Mouse (Mus musculus) hindbrain, embryonic 11.5 days (tissue): ENCODE results near the gene Agbl4. TPM values are rescaled to one million over a fixed set of nuclear protein-coding genes. Genes with fewer than 3 reads are reported as not detected.

ENCODE experiments used
- ATAC-seq: fragments of 200-750 bp; cut with Nextera tagmentation; 2 replicates; pipeline ENCODE4 v1.8.0; 2017; ENCODE audit warnings: mild to moderate bottlenecking, moderate TSS enrichment, moderate library complexity; ENCODE audit not compliant: low FRiP score
- DNase-seq: peaks from one replicate; pipeline ENCODE4 v3.0.0-alpha.2; 2015; ENCODE audit warnings: low spot score
- H3K27ac ChIP-seq: fragments of 300-500 bp; sonication (generic); 2 replicates; pipeline ENCODE4 v1.5.1; 2014; ENCODE audit warnings: mild to moderate bottlenecking, low read depth, low read length
- H3K27me3 ChIP-seq: fragments of 300-500 bp; sonication (generic); 2 replicates; pipeline ENCODE4 v1.6.1; 2014; ENCODE audit warnings: mild to moderate bottlenecking, low read length, moderate library complexity, mixed read lengths; ENCODE audit not compliant: control insufficient read depth, insufficient read depth
- H3K36me3 ChIP-seq: fragments of 300-500 bp; sonication (generic); 2 replicates; pipeline ENCODE4 v1.6.1; 2014; ENCODE audit warnings: mild to moderate bottlenecking, low read length, moderate library complexity, mixed read lengths; ENCODE audit not compliant: control insufficient read depth, insufficient read depth
- H3K4me1 ChIP-seq: fragments of 300-500 bp; sonication (generic); replicated peaks from 2 replicates; pipeline ENCODE4 v1.6.1; 2014; ENCODE audit warnings: low read length, mixed read lengths; ENCODE audit not compliant: control insufficient read depth, insufficient read depth
- H3K4me2 ChIP-seq: fragments of 300-500 bp; sonication (generic); replicated peaks from 2 replicates; pipeline ENCODE4 v1.6.1; 2014; ENCODE audit warnings: mild to moderate bottlenecking, low read depth, low read length
- H3K4me3 ChIP-seq: fragments of 300-500 bp; sonication (generic); 2 replicates; pipeline ENCODE4 v1.5.1; 2014; ENCODE audit warnings: low read depth, low read length
- H3K9ac ChIP-seq: fragments of 300-500 bp; sonication (generic); 2 replicates; pipeline ENCODE4 v1.6.1; 2014; ENCODE audit warnings: low read depth, low read length
- H3K9me3 ChIP-seq: fragments of 300-500 bp; sonication (generic); 2 replicates; pipeline ENCODE4 v1.6.1; 2016; ENCODE audit warnings: low read length; ENCODE audit not compliant: control insufficient read depth
- WGBS: fragments of 180-500 bp; shearing (Covaris S2); extraction: QIAGEN DNeasy Blood & Tissue Kit; methylation state at CpG from one replicate; pipeline ENCODE4 v1.1.7; 2014; 5-methylcytosine and 5-hydroxymethylcytosine counted together
- polyA plus RNA-seq: library from polyadenylated mRNA; unstranded; fragments of >200 nt; fragmentation: Nextera tagmentation; extraction: Ambion mirVana; gene quantifications from 2 replicates; pipeline ENCODE4 v1.2.1, GENCODE M21; 2014

Agbl4 gene
- polyA plus RNA-seq, 1 experiment from 2014 or later = 1.1 TPM

DNA sequence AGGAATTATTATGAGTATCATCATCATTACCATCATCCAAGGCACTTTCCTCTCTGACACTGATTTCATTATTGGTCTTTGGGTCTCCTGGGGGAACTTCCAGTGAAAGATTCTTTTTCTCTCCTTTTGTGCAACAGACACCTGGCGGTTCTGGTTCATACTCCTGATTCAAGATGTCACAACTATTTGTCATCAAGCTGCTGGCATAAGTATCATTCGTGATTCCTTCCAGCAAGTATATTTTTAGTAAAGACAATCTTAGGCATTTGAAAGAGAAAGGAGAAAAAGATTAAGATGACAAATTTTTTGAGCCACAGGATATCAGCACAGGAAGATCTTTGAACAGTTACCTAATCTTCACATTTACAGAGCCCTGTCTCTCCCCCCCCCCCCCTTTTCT is 966.7 kb downstream of the Agbl4 start:
- no peak overlapping the region for H3K4me3 ChIP-seq
- no peak overlapping the region for H3K9ac ChIP-seq
- DNase-seq (no peak), ATAC-seq (no peak)
- H3K4me2 ChIP-seq = no peak overlapping the region
- no peak overlapping the region for H3K27ac ChIP-seq
- WGBS = 78% methylated on average over 2 of the region's 2 CpGs
- no peaks in the 10 kb centered on the region for H3K4me1 ChIP-seq
- no peaks in the 10 kb centered on the region for H3K9me3 ChIP-seq
- no peaks in the 10 kb centered on the region for H3K27me3 ChIP-seq
- H3K36me3 ChIP-seq = no peaks in the 10 kb centered on the region

- Histone ChIP-seq H3K9ac (no peak overlapping the region), H3K27me3 (no peaks in the 10 kb centered on the region), H3K4me1 (no peaks in the 10 kb centered on the region), H3K9me3 (no peaks in the 10 kb centered on the region), H3K4me3 (no peak overlapping the region), H3K27ac (no peak overlapping the region), H3K4me2 (no peak overlapping the region), H3K36me3 (no peaks in the 10 kb centered on the region)
- WGBS = 69% methylated on average over 2 of the region's 2 CpGs
- DNase-seq (no peak), ATAC-seq (no peak)
These were observed 970.3 kb downstream of the Agbl4 start for GRCm38 (mm10) chr4:111367771-111368170.

- Histone ChIP-seq H3K27ac (no peak overlapping the region), H3K27me3 (no peaks in the 10 kb centered on the region), H3K4me1 (no peaks in the 10 kb centered on the region), H3K36me3 (no peaks in the 10 kb centered on the region), H3K9me3 (no peaks in the 10 kb centered on the region), H3K4me3 (no peak overlapping the region), H3K4me2 (no peak overlapping the region), H3K9ac (no peak overlapping the region)
- ATAC-seq (no peak), DNase-seq (no peak)
These were observed 979.7 kb downstream of the Agbl4 start for GRCm38 (mm10) chr4:111377159-111377558.

DNA sequence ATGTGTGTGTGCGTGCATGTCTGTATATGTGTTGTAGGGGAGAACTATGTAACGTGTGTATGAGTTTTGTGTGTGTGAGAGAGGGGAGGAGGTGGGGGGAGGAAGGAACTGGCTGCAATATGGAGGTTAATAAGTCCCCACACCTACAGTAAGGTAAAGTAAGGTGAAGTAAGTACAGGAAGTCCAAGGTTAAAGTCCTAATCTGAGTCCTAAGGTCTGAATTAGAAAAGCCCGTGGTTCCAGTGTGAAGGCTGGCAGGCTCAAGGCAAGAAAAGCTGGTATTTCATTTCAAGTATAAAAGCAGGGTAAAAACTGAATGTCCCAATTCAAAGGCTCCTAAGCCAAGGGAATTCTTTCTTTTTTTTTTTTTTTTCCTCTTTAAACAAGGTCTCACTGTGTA is 980.6 kb downstream of the Agbl4 start:
- Histone ChIP-seq H3K9me3 (no peaks in the 10 kb centered on the region), H3K9ac (no peak overlapping the region), H3K4me3 (no peak overlapping the region), H3K27ac (no peak overlapping the region), H3K27me3 (no peaks in the 10 kb centered on the region), H3K36me3 (no peaks in the 10 kb centered on the region), H3K4me2 (no peak overlapping the region), H3K4me1 (no peaks in the 10 kb centered on the region)
- no peak for DNase-seq
- ATAC-seq = no peak
- 89% methylated on average over 3 of the region's 3 CpGs for WGBS

DNA sequence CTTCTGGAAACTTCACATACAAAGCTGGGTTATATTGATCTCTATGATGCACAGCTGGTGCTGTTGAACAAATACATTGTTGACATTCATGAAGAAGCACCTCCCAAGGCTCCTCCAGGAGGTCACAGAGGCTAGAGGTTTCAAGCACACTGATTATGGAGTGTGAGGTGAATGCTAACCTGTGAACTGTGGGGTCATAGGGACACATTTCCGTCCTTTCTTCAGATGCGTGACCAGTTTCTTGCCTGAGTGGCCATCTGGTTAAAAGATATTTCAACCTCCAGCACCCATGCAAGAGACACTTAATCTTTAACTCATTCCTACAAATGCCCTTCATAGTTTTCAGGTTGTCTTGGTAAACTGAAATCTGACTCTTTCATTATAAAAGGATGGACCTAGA is 985.6 kb downstream of the Agbl4 start:
- Histone ChIP-seq H3K27me3 (no peaks in the 10 kb centered on the region), H3K27ac (no peak overlapping the region), H3K4me1 (no peaks in the 10 kb centered on the region), H3K4me2 (no peak overlapping the region), H3K9ac (no peak overlapping the region), H3K36me3 (no peaks in the 10 kb centered on the region), H3K4me3 (no peak overlapping the region), H3K9me3 (no peaks in the 10 kb centered on the region)
- ATAC-seq (no peak), DNase-seq (no peak)
- 80% methylated on average over 2 of the region's 2 CpGs for WGBS

DNA sequence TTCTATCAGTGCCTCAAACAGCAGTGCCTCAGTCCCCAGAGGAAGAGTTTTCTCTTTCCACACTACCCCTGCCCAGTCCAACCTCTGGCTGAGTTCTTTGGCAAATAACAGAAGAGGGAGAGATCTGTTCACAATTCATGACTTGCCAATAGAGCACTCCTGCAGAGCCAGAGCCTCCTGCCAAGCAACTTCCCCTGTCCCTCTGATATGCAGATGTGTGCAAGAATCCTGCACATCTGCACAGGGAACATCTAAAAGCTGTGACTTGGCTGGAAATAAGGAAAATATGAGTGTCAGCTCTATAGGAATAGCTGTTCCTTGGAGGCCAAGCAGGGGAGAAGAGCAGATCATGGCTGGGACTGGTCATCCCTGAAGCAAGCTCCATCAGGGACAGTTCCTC is 993.3 kb downstream of the Agbl4 start:
- no peak for ATAC-seq
- Histone ChIP-seq H3K9me3 (no peaks in the 10 kb centered on the region), H3K27ac (no peak overlapping the region), H3K27me3 (no peaks in the 10 kb centered on the region), H3K4me2 (no peak overlapping the region), H3K4me3 (no peak overlapping the region), H3K9ac (no peak overlapping the region), H3K4me1 (no peaks in the 10 kb centered on the region), H3K36me3 (no peaks in the 10 kb centered on the region)
- DNase-seq = no peak

DNA sequence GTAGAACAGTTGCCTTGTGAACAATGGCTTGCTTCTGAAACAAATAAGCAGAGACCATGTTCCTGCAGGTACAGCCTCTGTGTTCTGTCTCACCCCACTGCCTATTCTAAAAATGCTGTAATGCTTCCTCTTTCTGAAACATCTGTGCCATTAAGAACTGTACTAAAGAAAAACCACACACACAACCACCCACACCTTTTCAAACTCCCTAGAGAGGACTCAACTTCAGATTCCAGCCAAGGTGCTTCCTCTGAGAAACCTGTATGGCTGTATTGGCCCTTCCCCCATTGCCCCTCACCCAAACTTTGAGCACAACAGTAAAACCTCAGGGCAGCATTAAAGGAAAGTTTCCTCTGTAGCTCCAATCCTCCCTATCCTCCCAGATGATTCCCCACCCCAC is 1002.3 kb downstream of the Agbl4 start:
- Histone ChIP-seq H3K4me1 (no peaks in the 10 kb centered on the region), H3K27ac (no peak overlapping the region), H3K4me3 (no peak overlapping the region), H3K9me3 (no peaks in the 10 kb centered on the region), H3K4me2 (no peak overlapping the region), H3K36me3 (no peaks in the 10 kb centered on the region), H3K27me3 (no peaks in the 10 kb centered on the region), H3K9ac (no peak overlapping the region)
- no peak for DNase-seq
- ATAC-seq = no peak

- no peak for DNase-seq
- Histone ChIP-seq H3K27ac (no peak overlapping the region), H3K4me3 (no peak overlapping the region), H3K4me1 (no peaks in the 10 kb centered on the region), H3K9me3 (no peaks in the 10 kb centered on the region), H3K4me2 (no peak overlapping the region), H3K36me3 (no peaks in the 10 kb centered on the region), H3K27me3 (no peaks in the 10 kb centered on the region), H3K9ac (no peak overlapping the region)
- no peak for ATAC-seq
- WGBS = 64% methylated on average over 2 of the region's 2 CpGs
These were observed 1003.2 kb downstream of the Agbl4 start for GRCm38 (mm10) chr4:111400676-111401075.

DNA sequence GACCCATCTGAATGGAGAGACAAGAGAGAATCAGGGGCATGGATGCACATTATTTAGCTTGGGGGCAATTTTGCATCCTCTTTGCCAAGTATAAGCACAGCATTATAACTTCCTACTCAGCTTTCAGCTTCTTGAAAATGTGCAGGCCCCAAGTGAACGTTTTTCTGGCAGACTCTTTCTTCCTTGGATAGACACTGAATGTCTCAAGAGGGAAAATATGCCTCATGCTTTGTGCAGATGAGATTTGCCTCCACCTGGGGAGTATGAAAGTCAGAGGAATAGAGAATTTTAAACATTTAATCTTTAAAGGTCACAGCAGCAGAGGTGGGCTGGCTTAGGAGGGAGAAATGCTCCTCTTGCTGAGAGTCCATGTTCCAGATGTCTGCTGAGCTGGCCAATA is 1005.8 kb downstream of the Agbl4 start:
- no peak for ATAC-seq
- 70% methylated on average over 1 of the region's 1 CpGs for WGBS
- H3K27ac ChIP-seq = no peak overlapping the region
- no peaks in the 10 kb centered on the region for H3K4me1 ChIP-seq
- H3K9ac ChIP-seq = no peak overlapping the region
- H3K27me3 ChIP-seq = no peaks in the 10 kb centered on the region
- H3K9me3 ChIP-seq = no peaks in the 10 kb centered on the region
- no peak overlapping the region for H3K4me2 ChIP-seq
- no peak for DNase-seq
- no peaks in the 10 kb centered on the region for H3K36me3 ChIP-seq
- no peak overlapping the region for H3K4me3 ChIP-seq
